Mouse (Mus musculus): ENCODE results near the gene Gm4559.

- TF ChIP-seq CTCF (conservative IDR thresholded peaks at IDR 0.05; ENCODE audit: low read length) (no peak), POU5F1 (IDR thresholded peaks at IDR 0.05; ENCODE audit: borderline replicate concordance, low read length) (no peak)
Observed at GRCm38 (mm10) chr7:142314600-142315285, 40.6 kb upstream of the Gm4559 start.

All from E14TG2a.4 (cell line).